Mouse (Mus musculus) MEL (cell line): ENCODE results near the gene Mthfsl. TPM values are rescaled to one million over a fixed set of nuclear protein-coding genes. Genes with fewer than 3 reads are reported as not detected.
"Not testable (repeated sequence)": the region's sequence is repeated elsewhere in the genome, so short reads cannot be mapped to it uniquely, and the experiment has no call there.

ENCODE experiments used
- DNase-seq: peaks from one replicate; pipeline ENCODE4 v3.0.0; 2011; ENCODE audit warnings: low read depth, low spot score
- H3K27ac ChIP-seq: 2 replicates; pipeline ENCODE4 v1.5.1; 2012; ENCODE audit warnings: low read depth, mild to moderate bottlenecking, control low read depth, low read length, moderate library complexity; ENCODE audit not compliant: control insufficient read depth
- H3K27me3 ChIP-seq, 2 experiments: fragments of 150-350 bp in 1 of 2; sonication (generic) in 1 of 2; 2 replicates each; pipeline ENCODE4 v1.6.1; 2012; ENCODE audit warnings: low read length in 2 of 2, mild to moderate bottlenecking in 2 of 2, improper control_type of control experiment in 1 of 2, moderate library complexity in 1 of 2; ENCODE audit not compliant: insufficient read depth in 2 of 2, control insufficient read depth in 1 of 2
- H3K36me3 ChIP-seq, 2 experiments: 2 replicates each; pipeline ENCODE4 v1.6.1; 2012 to 2014; ENCODE audit warnings: low read length in 2 of 2, improper control_type of control experiment in 1 of 2, inconsistent platforms in 1 of 2, mild to moderate bottlenecking in 1 of 2; ENCODE audit not compliant: insufficient read depth in 2 of 2, control insufficient read depth in 1 of 2
- H3K4me1 ChIP-seq, 2 experiments: fragments of 150-350 bp in 1 of 2; sonication (generic) in 1 of 2; 2 replicates each; pipeline ENCODE4 v1.6.1; 2012; ENCODE audit warnings: low read length in 2 of 2, improper control_type of control experiment in 1 of 2, mild to moderate bottlenecking in 1 of 2; ENCODE audit not compliant: insufficient read depth in 2 of 2, control insufficient read depth in 1 of 2
- H3K4me3 ChIP-seq, 2 experiments: fragments of 150-350 bp in 1 of 2; sonication (generic) in 1 of 2; 2 replicates each; pipeline ENCODE4 v1.5.1; 2012; ENCODE audit warnings: low read depth in 2 of 2, low read length in 2 of 2, mild to moderate bottlenecking in 2 of 2, moderate library complexity in 2 of 2, control low read depth in 1 of 2, improper control_type of control experiment in 1 of 2; ENCODE audit not compliant: control insufficient read depth in 1 of 2, insufficient read depth in 1 of 2
- H3K79me2 ChIP-seq: 2 replicates; pipeline ENCODE4 v1.6.1; 2012; ENCODE audit warnings: mild to moderate bottlenecking, low read length, moderate library complexity; ENCODE audit not compliant: control insufficient read depth, poor library complexity, insufficient read depth
- H3K9ac ChIP-seq: 2 replicates; pipeline ENCODE4 v1.6.1; 2012; ENCODE audit warnings: low read depth, mild to moderate bottlenecking, control low read depth, low read length, moderate library complexity; ENCODE audit not compliant: control insufficient read depth, poor library complexity, severe bottlenecking
- H3K9me3 ChIP-seq: fragments of 150-350 bp; sonication (generic); replicated peaks from 2 replicates; pipeline ENCODE4 v1.6.1; 2012; ENCODE audit warnings: mild to moderate bottlenecking, low read length, improper control_type of control experiment, moderate library complexity; ENCODE audit not compliant: insufficient read depth
- CTCF ChIP-seq, 3 experiments: IDR thresholded peaks in 2 of 3; conservative IDR thresholded peaks in 1 of 3; 2 replicates each; pipeline ENCODE4 v1.5.1; 2011 to 2012; ENCODE audit warnings: low read length in 3 of 3, low read depth in 2 of 3, mild to moderate bottlenecking in 2 of 3, improper control_type of control experiment in 1 of 3, inconsistent platforms in 1 of 3, mixed read lengths in 1 of 3, moderate library complexity in 1 of 3; ENCODE audit not compliant: control insufficient read depth in 1 of 3, insufficient read depth in 1 of 3, poor library complexity in 1 of 3, severe bottlenecking in 1 of 3
- polyA plus RNA-seq, 2 experiments: library from polyadenylated mRNA; stranded (reverse) in 1 of 2; unstranded in 1 of 2; fragments of >175 nt in 1 of 2; fragments of >200 nt in 1 of 2; gene quantifications; 2 replicates each; pipeline versions ENCODE4 v1.2.1 to v1.2.4; 2012; ENCODE audit warnings: low replicate concordance in 2 of 2, low read depth in 1 of 2; ENCODE audit not compliant: insufficient read length in 2 of 2, insufficient read depth in 1 of 2, missing spikeins in 1 of 2
- total RNA-seq: library from RNA; depleted of rRNA; stranded (reverse); fragments of 300-350 nt; gene quantifications from 2 replicates; pipeline ENCODE4 v1.2.3, GENCODE M21; 2012; rRNA removed

The Mthfsl gene
- total RNA-seq (3.2 and 4.0 TPM in 2 replicates), polyA plus RNA-seq (1 to 10 TPM in 1 of 2 experiments, not detected in 1; 5.6 TPM)

DNA sequence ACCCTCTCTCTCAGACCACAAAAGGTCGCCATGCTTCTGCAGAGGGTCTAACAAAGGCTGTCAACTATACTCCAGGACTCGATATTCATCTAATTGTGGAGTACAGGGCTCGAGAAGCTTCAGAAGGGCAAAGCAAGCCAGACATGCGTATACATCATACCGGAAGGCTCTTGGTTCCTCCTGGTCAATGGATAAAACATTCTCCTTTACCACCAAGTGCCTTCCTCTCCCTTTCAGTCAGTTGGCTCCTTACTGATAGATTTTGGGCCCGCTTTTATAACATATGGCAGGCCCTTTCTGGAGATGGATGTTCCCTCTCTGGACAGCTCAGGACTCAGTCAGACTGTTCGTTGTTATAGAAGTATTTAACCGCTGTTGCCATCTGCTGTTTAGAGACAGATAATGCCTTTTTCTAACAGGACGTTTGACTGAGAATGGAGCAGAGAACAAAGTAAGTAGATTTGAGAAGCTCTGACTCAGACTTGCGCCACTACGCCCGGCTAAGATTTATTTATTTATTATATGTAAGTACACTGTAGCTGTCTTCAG, at the start of gene Mthfsl:
TSS of gene Mthfsl (minus strand) at position 308 of the 549 bp plus-strand sequence.
- H3K27me3 ChIP-seq, H3K79me2 ChIP-seq, H3K4me1 ChIP-seq, H3K36me3 ChIP-seq: not testable (repeated sequence)
- peak within 1 kb of the TSS; percentile 55 to 69 for H3K4me3 ChIP-seq
- TF ChIP-seq CTCF (IDR thresholded peaks at IDR 0.05 in 2 of 3, conservative IDR thresholded peaks at IDR 0.05 in 1 of 3; ENCODE audit: control insufficient read depth in 1 of 3, insufficient read depth in 1 of 3, low read depth in 2 of 3, low read length in 3 of 3, poor library complexity in 1 of 3, severe bottlenecking in 1 of 3) = peak in 1 of 3 experiments; percentile 11; a peak in 1 of 6 replicates
- TF ChIP-seq, all 39 proteins: peak for 1; not testable (repeated sequence) for 38
- peak within 1 kb of the TSS; percentile 34; the same call in 1 of the 2 replicates for H3K27ac ChIP-seq
- peak within 1 kb of the TSS; percentile 46 for H3K9ac ChIP-seq
- DNase-seq = peak; percentile 43
- H3K9me3 ChIP-seq = not testable (repeated sequence)

DNA sequence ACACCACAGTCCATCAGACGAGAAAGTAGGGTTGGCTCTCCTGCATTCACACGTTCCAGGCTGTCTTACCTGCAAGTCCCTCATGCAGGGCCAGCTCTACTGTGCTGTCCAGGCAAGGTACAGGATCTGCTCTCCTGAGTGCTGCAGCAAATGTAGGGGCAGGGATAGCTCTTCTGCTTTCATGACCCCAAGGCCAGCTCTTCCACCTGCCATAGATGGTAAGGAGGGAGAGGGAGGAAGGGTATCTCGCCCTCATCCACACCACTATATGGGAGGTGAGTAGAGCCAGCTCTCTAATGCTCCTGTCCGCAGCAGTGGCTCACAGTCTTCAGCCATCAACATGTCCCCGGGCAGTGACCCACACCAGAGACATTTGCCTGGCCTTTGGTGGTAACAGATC, 49.4 kb upstream of the Mthfsl start:
- not testable (repeated sequence) for H3K4me1 ChIP-seq, H3K27me3 ChIP-seq, H3K36me3 ChIP-seq, H3K27ac ChIP-seq, H3K9me3 ChIP-seq, DNase-seq, H3K79me2 ChIP-seq, H3K9ac ChIP-seq, H3K4me3 ChIP-seq

DNA sequence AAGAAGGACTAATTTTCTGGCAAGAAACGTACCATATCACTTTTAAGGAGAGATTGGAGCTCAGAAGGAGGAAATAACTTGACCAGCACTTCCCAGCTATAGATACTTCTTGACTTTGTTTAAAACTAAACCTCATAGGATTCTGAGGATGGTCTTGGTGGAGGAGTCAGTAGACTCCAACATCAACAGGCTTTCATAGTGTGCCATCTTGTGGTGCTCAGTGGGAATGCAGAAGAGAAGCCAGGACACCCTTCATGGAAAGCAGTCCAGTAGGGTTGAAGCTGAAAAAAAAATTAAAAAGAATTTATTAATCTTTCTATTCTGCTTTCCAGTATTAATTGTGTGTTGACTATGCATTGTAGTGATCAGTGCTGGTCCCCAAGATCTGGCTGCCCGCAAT, 26.6 kb upstream of the Mthfsl start:
- H3K79me2 ChIP-seq, H3K27me3 ChIP-seq, H3K9me3 ChIP-seq, H3K36me3 ChIP-seq, H3K4me3 ChIP-seq, H3K9ac ChIP-seq, DNase-seq, H3K4me1 ChIP-seq, H3K27ac ChIP-seq: not testable (repeated sequence)

DNA sequence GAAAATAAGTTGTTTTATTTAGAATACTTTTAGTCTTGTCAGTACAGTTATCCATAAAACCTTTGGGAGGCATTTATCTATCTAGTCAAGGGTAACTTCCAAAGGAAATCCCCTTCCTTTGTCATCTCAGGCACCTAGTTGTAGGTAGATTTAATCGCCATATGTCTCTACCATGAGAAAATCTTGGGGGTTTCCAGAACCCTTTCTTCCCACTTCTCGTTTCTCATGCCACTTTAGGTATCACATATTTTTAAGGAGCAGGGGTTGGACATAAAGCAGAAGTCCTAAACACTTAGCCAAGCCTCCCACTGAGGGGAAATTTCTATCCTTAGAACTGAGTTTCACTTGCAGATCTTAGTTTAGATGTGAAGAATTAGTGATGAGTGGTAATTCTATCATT, 25.9 kb upstream of the Mthfsl start:
- H3K36me3 ChIP-seq, H3K27me3 ChIP-seq, H3K4me3 ChIP-seq, DNase-seq, H3K79me2 ChIP-seq, H3K9me3 ChIP-seq, H3K27ac ChIP-seq, H3K9ac ChIP-seq, H3K4me1 ChIP-seq: not testable (repeated sequence)

DNA sequence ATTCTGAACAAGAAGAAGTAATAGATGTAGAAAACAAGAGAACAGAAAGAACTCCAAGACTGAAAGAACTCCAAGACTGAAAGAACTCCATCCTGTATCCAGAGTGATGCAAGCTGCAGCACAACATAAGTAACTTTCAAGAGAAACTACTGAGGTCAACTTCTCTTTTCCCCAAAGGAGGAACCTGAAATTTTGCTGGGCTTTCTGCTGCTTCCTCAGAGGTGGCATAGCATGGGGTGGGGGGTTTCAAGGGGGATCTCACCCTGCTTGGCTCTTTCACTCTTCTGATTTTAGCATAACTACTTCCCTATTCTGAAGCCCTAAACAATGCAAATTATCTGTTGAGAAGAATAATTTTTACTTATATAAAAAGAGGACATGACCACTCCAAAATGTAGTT, 15.2 kb upstream of the Mthfsl start:
- not testable (repeated sequence) for H3K27me3 ChIP-seq, H3K36me3 ChIP-seq, H3K27ac ChIP-seq, H3K4me3 ChIP-seq, H3K4me1 ChIP-seq, H3K9me3 ChIP-seq, DNase-seq, H3K79me2 ChIP-seq, H3K9ac ChIP-seq

DNA sequence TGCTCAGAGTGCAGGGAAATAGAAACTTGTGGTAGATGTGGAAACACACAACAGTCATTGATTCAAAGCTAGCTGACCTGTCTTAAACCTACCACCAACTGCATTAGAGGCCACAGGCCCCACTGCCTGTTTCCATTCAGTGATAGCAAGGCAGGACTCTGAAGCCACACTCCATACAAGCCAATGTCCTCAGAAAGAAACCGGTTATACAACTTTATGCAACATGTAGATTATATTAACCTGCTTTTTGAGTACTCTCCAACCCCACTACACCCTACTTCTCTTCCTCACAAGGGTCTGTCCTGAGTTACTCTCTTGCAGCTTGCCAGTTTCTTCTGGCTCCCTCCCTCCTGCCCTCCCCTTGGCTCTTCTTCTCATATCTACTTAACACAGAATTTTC, 13.1 kb upstream of the Mthfsl start:
- H3K9ac ChIP-seq, H3K27me3 ChIP-seq, H3K9me3 ChIP-seq, H3K27ac ChIP-seq, H3K4me1 ChIP-seq, H3K4me3 ChIP-seq, DNase-seq, H3K36me3 ChIP-seq, H3K79me2 ChIP-seq: not testable (repeated sequence)

DNA sequence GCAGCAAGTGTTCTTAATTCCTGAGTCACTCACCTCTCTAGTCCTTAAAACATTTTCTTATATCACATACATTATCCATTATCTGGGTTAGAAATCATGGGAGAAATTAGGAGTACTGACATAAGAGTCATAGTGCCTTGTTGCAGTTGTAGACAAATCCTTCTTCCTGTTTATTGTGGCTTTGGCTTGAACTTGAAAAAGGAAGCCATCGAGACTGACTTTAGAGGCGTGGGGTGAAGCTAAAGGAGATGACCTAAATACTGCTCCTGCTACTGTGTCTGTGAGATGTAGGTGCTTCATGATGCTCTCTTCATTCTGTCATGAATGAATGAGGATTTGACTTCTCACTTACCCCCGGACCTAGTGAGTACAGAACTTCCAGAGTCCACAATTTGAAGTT, 12.2 kb upstream of the Mthfsl start:
- H3K27me3 ChIP-seq, H3K79me2 ChIP-seq, H3K4me3 ChIP-seq, H3K4me1 ChIP-seq, DNase-seq, H3K9ac ChIP-seq, H3K9me3 ChIP-seq, H3K36me3 ChIP-seq, H3K27ac ChIP-seq: not testable (repeated sequence)
